Mouse (Mus musculus) kidney, postnatal 36 days (tissue): ENCODE results near the gene Phgdh.

Experiments
- DNase-seq, 2 experiments: peaks; one replicate each; pipeline ENCODE4 v3.0.0; 2021 to 2022; ENCODE audit warnings: mixed read lengths in 2 of 2

The Phgdh gene

GRCm38 (mm10) chr3:98283205-98283604 lies 56.6 kb downstream of the Phgdh start:
- peak in 1 of 2 experiments; percentile 25 for DNase-seq

- DNase-seq: no peak
Measured at GRCm38 (mm10) chr3:98282422-98282821, 57.4 kb downstream of the Phgdh start.

GRCm38 (mm10) chr3:98280933-98281678 lies 58.7 kb downstream of the Phgdh start:
- DNase-seq: peak; percentile 65 to 78

GRCm38 (mm10) chr3:98280204-98280932 lies 59.4 kb downstream of the Phgdh start, which contains the start of gene Hmgcs2:
Gene Hmgcs2, plus strand, starts transcription at chr3:98280435.
- peak; percentile 71 to 83 for DNase-seq

GRCm38 (mm10) chr3:98279682-98280081 lies 60.1 kb downstream of the Phgdh start:
- DNase-seq: no peak

GRCm38 (mm10) chr3:98273623-98274398 lies 66.0 kb downstream of the Phgdh start:
- no peak for DNase-seq

GRCm38 (mm10) chr3:98267249-98267651 lies 72.5 kb downstream of the Phgdh start:
- peak; percentile 58 to 84 for DNase-seq
